Mouse (Mus musculus) limb, embryonic 11.5 days (tissue): Measurements from ENCODE around the gene Gm12794. TPM values are rescaled to one million over a fixed set of nuclear protein-coding genes. Genes with fewer than 3 reads are reported as not detected.
"Not testable (repeated sequence)": the region's sequence is repeated elsewhere in the genome, so short reads cannot be mapped to it uniquely, and the experiment has no call there.

Experiments used
- ATAC-seq: fragments of 200-750 bp; cut with Nextera tagmentation; 2 replicates; pipeline ENCODE4 v1.8.0; 2017; ENCODE audit warnings: low read depth; ENCODE audit not compliant: insufficient number of reproducible peaks, low FRiP score, low TSS enrichment
- DNase-seq: peaks from one replicate; pipeline ENCODE4 v3.0.0-alpha.2; 2015; ENCODE audit warnings: low spot score
- H3K27ac ChIP-seq: fragments of 300-500 bp; sonication (generic); replicated peaks from 2 replicates; pipeline ENCODE4 v1.5.1; 2014; ENCODE audit warnings: low read depth, mild to moderate bottlenecking, low read length
- H3K27me3 ChIP-seq: fragments of 300-500 bp; sonication (generic); 2 replicates; pipeline ENCODE4 v1.6.1; 2014; ENCODE audit warnings: mild to moderate bottlenecking, low read length, mixed read lengths; ENCODE audit not compliant: control insufficient read depth, insufficient read depth
- H3K36me3 ChIP-seq: fragments of 300-500 bp; sonication (generic); 2 replicates; pipeline ENCODE4 v1.6.1; 2014; ENCODE audit warnings: mild to moderate bottlenecking, low read length, moderate library complexity, mixed read lengths; ENCODE audit not compliant: control insufficient read depth, insufficient read depth
- H3K4me1 ChIP-seq: fragments of 300-500 bp; sonication (generic); 2 replicates; pipeline ENCODE4 v1.6.1; 2014; ENCODE audit warnings: low read length, mixed read lengths; ENCODE audit not compliant: control insufficient read depth, insufficient read depth
- H3K4me2 ChIP-seq: fragments of 300-500 bp; sonication (generic); 2 replicates; pipeline ENCODE4 v1.6.1; 2014; ENCODE audit warnings: low read depth, mild to moderate bottlenecking, moderate library complexity; ENCODE audit not compliant: severe bottlenecking
- H3K4me3 ChIP-seq: fragments of 300-500 bp; sonication (generic); 2 replicates; pipeline ENCODE4 v1.5.1; 2014; ENCODE audit warnings: low read depth, low read length
- H3K9ac ChIP-seq: fragments of 300-500 bp; sonication (generic); 2 replicates; pipeline ENCODE4 v1.6.1; 2014; ENCODE audit warnings: mild to moderate bottlenecking, low read length
- H3K9me3 ChIP-seq: fragments of 300-500 bp; sonication (generic); 2 replicates; pipeline ENCODE4 v1.6.1; 2016; ENCODE audit warnings: low read length; ENCODE audit not compliant: control insufficient read depth
- WGBS: fragments of 180-500 bp; shearing (Covaris S2); extraction: QIAGEN DNeasy Blood & Tissue Kit; methylation state at CpG from one replicate; pipeline ENCODE4 v1.1.7; 2014; 5-methylcytosine and 5-hydroxymethylcytosine counted together
- polyA plus RNA-seq: library from polyadenylated mRNA; unstranded; fragments of >200 nt; fragmentation: Nextera tagmentation; extraction: Ambion mirVana; gene quantifications from 2 replicates; pipeline ENCODE4 v1.2.1, GENCODE M21; 2014

Gene Gm12794
- polyA plus RNA-seq: not detected in 2 replicates

DNA sequence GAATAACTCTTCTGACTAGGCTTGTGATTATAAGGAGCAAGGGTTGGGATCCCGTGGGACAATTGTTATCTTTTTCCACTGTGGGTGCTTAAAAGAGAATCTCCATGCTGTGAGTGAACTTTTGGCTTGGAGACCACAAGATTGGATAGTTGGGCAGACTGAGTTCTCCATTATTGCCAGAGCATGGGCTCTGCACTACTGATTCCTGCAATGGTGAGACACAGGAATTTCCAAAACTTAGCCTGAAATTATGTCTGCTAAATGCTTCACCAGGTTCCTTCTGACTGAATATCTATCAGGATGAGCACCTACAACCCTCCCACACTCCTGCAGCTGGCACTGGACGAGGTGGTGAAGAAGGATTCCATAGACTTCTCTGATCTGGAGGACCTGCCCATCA, at the start of gene Gm12794:
Gene Gm12794, plus strand, starts transcription at position 301 of the 400 bp plus-strand sequence.
- not testable (repeated sequence) for H3K27me3 ChIP-seq, H3K4me1 ChIP-seq, ATAC-seq, DNase-seq, H3K4me3 ChIP-seq, H3K36me3 ChIP-seq, H3K9me3 ChIP-seq, H3K4me2 ChIP-seq, H3K27ac ChIP-seq, H3K9ac ChIP-seq
- 90% methylated on average over 2 of the region's 2 CpGs for WGBS

DNA sequence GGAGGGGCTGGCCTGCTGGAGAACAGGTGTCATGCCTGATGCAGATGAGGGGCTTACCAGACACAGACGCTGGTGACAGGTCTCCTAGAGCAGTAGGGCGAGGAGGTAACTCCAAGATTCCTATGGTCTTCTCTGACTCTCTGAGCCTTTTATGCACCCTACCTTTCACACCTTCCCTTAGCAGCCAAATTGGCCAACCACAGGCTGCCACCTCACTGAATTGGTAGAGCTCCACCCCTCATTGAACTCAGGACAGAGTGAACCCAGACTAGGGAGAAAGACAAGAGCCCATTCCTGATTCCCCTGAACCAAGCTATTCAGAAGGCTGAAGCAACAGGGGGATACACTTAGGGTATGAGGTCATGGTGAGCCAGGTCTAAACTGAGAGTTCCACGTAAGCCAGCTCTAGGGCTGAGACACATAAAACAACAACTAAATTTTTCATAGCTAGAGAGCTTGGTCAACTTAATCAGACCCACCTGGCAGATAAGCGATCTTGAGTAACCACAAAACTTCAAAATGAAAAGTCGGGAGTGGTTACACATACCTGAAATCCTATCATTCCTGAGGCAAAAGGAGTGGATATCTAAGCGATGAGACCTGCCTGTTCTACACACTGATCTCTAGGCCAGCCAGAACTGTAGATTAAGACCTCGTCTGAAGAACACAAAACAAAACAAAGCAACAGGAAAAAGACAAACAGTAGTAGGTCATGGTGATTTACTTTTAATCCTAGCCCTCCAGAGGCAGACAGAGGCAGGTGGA, 46.4 kb upstream of the Gm12794 start, which contains the start of gene C130073F10Rik:
Gene C130073F10Rik, minus strand, starts transcription at position 134 of the 765 bp plus-strand sequence.
- ATAC-seq (no peak), DNase-seq (no peak)
- 86% methylated on average over 7 of the region's 7 CpGs for WGBS

DNA sequence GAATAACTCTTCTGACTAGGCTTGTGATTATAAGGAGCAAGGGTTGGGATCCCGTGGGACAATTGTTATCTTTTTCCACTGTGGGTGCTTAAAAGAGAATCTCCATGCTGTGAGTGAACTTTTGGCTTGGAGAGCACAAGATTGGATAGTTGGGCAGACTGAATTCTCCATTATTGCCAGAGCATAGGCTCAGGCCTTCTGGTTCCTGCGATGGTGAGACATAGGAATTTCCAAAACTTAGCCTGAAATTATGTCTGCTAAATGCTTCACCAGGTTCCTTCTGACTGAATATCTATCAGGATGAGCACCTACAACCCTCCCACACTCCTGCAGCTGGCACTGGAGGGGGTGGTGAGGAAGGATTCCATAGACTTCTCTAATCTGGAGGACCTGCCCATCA, 31.4 kb upstream of the Gm12794 start, which contains the start of gene Gm12800:
Gene Gm12800, plus strand, starts transcription at position 301 of the 400 bp plus-strand sequence.
- H3K36me3 ChIP-seq, H3K27ac ChIP-seq, H3K9ac ChIP-seq, H3K4me3 ChIP-seq, DNase-seq, H3K4me1 ChIP-seq, H3K27me3 ChIP-seq, H3K4me2 ChIP-seq, ATAC-seq, H3K9me3 ChIP-seq: not testable (repeated sequence)
- WGBS: 96% methylated on average over 1 of the region's 2 CpGs

More for the DNA sequence above, 46.4 kb upstream of the Gm12794 start, which contains the start of gene C130073F10Rik:
- Histone ChIP-seq H3K27me3 (no peaks in the 10 kb centered on the region), H3K4me2 (no peak within 1 kb of the TSS), H3K4me1 (no peaks in the 10 kb centered on the region), H3K36me3 (no peaks in the 10 kb centered on the region), H3K9me3 (no peaks in the 10 kb centered on the region), H3K27ac (no peak within 1 kb of the TSS), H3K4me3 (no peak within 1 kb of the TSS), H3K9ac (no peak within 1 kb of the TSS)

DNA sequence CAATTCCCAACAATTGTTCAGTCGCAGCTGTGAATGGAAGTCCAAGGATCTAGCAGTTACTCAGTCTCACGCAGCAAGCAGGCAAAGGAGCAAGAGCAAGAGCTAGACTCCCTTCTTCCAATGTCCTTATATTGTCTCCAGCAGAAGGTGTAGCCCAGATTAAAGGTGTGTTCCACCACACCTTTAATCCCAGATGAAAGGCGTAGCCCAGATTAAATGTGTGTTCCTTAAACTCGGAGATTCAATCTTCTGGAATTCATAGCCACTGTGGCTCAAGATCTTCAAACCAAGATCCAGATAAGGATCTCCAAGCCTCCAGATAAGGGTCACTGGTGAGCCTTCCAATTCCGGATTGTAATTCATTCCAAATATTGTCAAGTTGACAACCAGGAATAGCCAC, 40.7 kb downstream of the Gm12794 start, which contains the start of gene Gm12790:
Gene Gm12790, minus strand, starts transcription at position 101 of the 400 bp plus-strand sequence.
- not testable (repeated sequence) for ATAC-seq, H3K4me3 ChIP-seq, DNase-seq, H3K4me2 ChIP-seq, H3K9me3 ChIP-seq, H3K9ac ChIP-seq, H3K27me3 ChIP-seq, H3K36me3 ChIP-seq, H3K27ac ChIP-seq, H3K4me1 ChIP-seq
- 89% methylated on average over 1 of the region's 5 CpGs for WGBS

DNA sequence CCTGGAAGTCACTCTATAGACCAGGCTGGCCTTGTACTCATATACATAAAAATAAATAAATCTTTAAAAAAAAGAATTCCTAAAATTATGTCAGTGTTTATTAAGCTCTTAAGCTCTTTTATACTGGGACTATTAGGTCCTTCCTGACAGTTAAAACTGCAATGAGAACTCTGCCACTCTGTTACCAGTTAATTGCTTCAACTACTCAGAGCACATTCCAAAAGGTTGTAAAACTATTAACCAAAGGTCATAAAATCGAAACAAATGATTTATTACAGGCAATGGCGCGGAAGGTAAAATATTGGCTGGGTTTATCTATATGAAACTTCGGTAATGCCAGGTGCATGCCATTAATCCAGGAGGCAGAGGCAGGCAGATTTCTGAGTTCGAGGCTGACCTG, 45.5 kb downstream of the Gm12794 start:
- H3K9ac ChIP-seq: no peak overlapping the region
- ATAC-seq (no peak), DNase-seq (no peak)
- H3K36me3 ChIP-seq: no peaks in the 10 kb centered on the region
- no peaks in the 10 kb centered on the region for H3K4me1 ChIP-seq
- no peaks in the 10 kb centered on the region for H3K27me3 ChIP-seq
- no peaks in the 10 kb centered on the region for H3K9me3 ChIP-seq
- H3K4me3 ChIP-seq: no peak overlapping the region
- H3K27ac ChIP-seq: no peak overlapping the region
- H3K4me2 ChIP-seq: no peak overlapping the region
- 61% methylated on average over 5 of the region's 5 CpGs for WGBS

DNA sequence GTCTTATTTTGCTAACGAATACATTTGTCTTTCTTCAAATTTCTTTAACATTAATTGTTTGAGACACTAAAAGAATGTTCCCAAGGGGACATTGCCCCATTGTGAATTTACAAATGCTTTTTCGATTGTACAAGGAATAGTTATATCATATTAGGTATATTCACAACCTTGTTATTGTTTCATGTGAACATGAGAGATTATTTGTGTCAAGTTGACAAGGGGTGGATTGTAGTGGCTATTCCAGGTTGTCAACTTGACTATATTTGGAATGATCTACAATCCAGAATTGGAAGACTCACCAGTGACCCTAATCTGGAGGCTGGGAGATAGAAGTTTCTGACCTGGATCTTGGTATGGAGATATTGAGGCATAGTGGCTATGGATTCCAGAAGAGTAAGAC, 46.1 kb downstream of the Gm12794 start, which contains the start of gene Gm12789:
Gene Gm12789, plus strand, starts transcription at position 301 of the 400 bp plus-strand sequence.
- 92% methylated on average over 2 of the region's 2 CpGs for WGBS
- not testable (repeated sequence) for H3K4me2 ChIP-seq, H3K4me1 ChIP-seq, H3K27me3 ChIP-seq, DNase-seq, H3K4me3 ChIP-seq, H3K9ac ChIP-seq, H3K27ac ChIP-seq, ATAC-seq, H3K36me3 ChIP-seq, H3K9me3 ChIP-seq

Other genes with a start within 250 kb of the Gm12794 start
- gene Lepr, start 223.0 kb upstream of the Gm12794 start, polyA plus RNA-seq: 2.1 TPM in 2 replicates
- not detected in 2 replicates for gene B020004J07Rik, start 96.4 kb upstream of the Gm12794 start, polyA plus RNA-seq
- gene C130073F10Rik, start 46.6 kb upstream of the Gm12794 start, polyA plus RNA-seq: not detected in 2 replicates
- not detected in 2 replicates for gene Gm12800, start 31.3 kb upstream of the Gm12794 start, polyA plus RNA-seq
- not detected in 2 replicates for gene Gm12790, start 40.6 kb downstream of the Gm12794 start, polyA plus RNA-seq
- not detected in 2 replicates for gene Gm12789, start 46.2 kb downstream of the Gm12794 start, polyA plus RNA-seq
- gene Pde4b, start 147.1 kb downstream of the Gm12794 start, polyA plus RNA-seq: 6.8 and 9.4 TPM in 2 replicates